Comparison of ENCODE assay signal across 9 mouse cellular contexts in the genomic region with DNA sequence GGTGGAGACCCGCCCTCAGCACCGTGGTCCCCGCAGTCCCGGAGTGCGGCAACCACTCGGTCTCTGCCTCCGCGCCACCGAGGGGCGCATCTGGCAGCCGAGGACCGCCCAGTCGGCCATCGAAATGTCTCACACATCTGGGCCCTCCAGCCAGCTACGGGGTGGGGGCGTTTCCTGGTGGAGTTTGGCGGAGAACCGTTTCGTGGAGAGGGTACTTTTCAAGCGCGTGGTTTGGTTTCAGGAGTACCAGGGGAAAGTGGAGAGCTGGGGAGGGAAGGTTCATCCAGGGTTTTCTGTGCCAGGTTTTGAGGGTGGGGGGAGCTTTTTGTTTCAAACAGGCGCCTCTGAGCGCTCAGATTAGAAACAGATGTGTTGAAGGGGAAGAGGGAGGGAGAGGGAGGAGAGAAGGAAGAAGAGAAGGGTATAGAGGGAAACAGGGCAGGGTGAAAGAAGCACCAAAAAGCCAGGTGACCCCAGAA. TPM values are rescaled to one million over a fixed set of nuclear protein-coding genes. Genes with fewer than 3 reads are reported as not detected.
DNase-seq lines count a peak whose midpoint lies in the region; ATAC-seq lines count a peak whose summit lies in the region.
"Had no signal": no experiment of that assay in that cellular context is flagged by ENCODE, and none has a peak within 500 bp of the region (broad histone marks: within the 10 kb centered on the region; RNA-seq: fewer than 3 reads in every experiment).

No protein-coding gene starts in this region.

- WGBS in neural tube, embryonic 11.5 days: under 1% methylated on average over 23 of the region's 23 CpGs

- peak; percentile 73 for ATAC-seq in neural tube, embryonic 11.5 days (ENCODE audit: insufficient read depth, low FRiP score, low TSS enrichment)

- H3K36me3 ChIP-seq in neural tube, embryonic 11.5 days (ENCODE audit: control insufficient read depth, insufficient read depth, low read length): no peaks in the 10 kb centered on the region

- H3K9me3 ChIP-seq in neural tube, embryonic 11.5 days (ENCODE audit: control insufficient read depth, low read length): no peaks in the 10 kb centered on the region

- peak; percentile 58 for DNase-seq in cerebellum, adult 11-12 months
- no peak for DNase-seq in cerebellum, adult 9-11 months
- peak; percentile 39 for DNase-seq in ovary, postnatal 14 days (ENCODE audit: low spot score)
- DNase-seq in ovary, postnatal 36 days (ENCODE audit: low spot score): no peak
- DNase-seq in forelimb bud, embryonic 11.5 days (ENCODE audit: low read depth, low spot score): peak; percentile 69
- peak; percentile 23 for DNase-seq in kidney, postnatal 14 days
- peak; percentile 71 for DNase-seq in neural tube, embryonic 11.5 days (ENCODE audit: low spot score)
- no peak for DNase-seq in adrenal gland, postnatal 4 days (ENCODE audit: low spot score in 2 of 2)

- no peaks in the 10 kb centered on the region for H3K4me1 ChIP-seq in neural tube, embryonic 11.5 days (ENCODE audit: control insufficient read depth, insufficient read depth, low read length)

- H3K9ac ChIP-seq in neural tube, embryonic 11.5 days (ENCODE audit: low read length): peak overlapping the region; percentile 83

- H3K4me3 ChIP-seq in neural tube, embryonic 11.5 days (ENCODE audit: low read depth, low read length): peak overlapping the region; percentile 56

- peak overlapping the region; percentile 72 for H3K4me2 ChIP-seq in neural tube, embryonic 11.5 days (ENCODE audit: low read depth)

- peak overlapping the region; percentile 86 for H3K27ac ChIP-seq in neural tube, embryonic 11.5 days (ENCODE audit: low read depth, low read length)

- H3K27me3 ChIP-seq in neural tube, embryonic 11.5 days (ENCODE audit: control insufficient read depth, insufficient read depth, low read length): peaks cover 5% of the 10 kb centered on the region; the same call in 1 of the 2 replicates

RNA-seq across cellular contexts. Expression of gene Clmp, which starts 0.7 kb away (rescaled TPM):
- polyA plus RNA-seq in neural tube, embryonic 11.5 days (2014; fragmentation: Nextera tagmentation; extraction: Ambion mirVana): 46.9 and 47.1 TPM in 2 replicates
- 10 to 100 TPM; 13.0 to 16.6 TPM for total RNA-seq in adrenal gland, postnatal 4 days (2021)

RNA-seq across cellular contexts. Expression of gene Gm21915, which starts 16.0 kb away (rescaled TPM):
- not detected in 2 replicates for polyA plus RNA-seq in neural tube, embryonic 11.5 days (2014; fragmentation: Nextera tagmentation; extraction: Ambion mirVana)
- not detected for total RNA-seq in adrenal gland, postnatal 4 days (2021)
- total RNA-seq: heart, postnatal 10 days had no signal

Comparison
In these comparisons a context has a peak if more than half of its experiments do, and no peak if none do; other contexts are left out.
1. DNase-seq: peak in cerebellum, adult 11-12 months (single experiment), ovary, postnatal 14 days (single experiment), forelimb bud, embryonic 11.5 days (single experiment), kidney, postnatal 14 days (single experiment) and neural tube, embryonic 11.5 days (single experiment); none in cerebellum, adult 9-11 months (single experiment), ovary, postnatal 36 days (single experiment) and adrenal gland, postnatal 4 days (0 of 2).